Mouse (Mus musculus): ENCODE data around the gene Sars. TPM values are rescaled to one million over a fixed set of nuclear protein-coding genes. Genes with fewer than 3 reads are reported as not detected.

Gene Sars
- polyA plus RNA-seq (2015; fragmentation: Nextera tagmentation; extraction: Ambion mirVana), result 76.3 and 84.8 TPM in 2 replicates

DNA sequence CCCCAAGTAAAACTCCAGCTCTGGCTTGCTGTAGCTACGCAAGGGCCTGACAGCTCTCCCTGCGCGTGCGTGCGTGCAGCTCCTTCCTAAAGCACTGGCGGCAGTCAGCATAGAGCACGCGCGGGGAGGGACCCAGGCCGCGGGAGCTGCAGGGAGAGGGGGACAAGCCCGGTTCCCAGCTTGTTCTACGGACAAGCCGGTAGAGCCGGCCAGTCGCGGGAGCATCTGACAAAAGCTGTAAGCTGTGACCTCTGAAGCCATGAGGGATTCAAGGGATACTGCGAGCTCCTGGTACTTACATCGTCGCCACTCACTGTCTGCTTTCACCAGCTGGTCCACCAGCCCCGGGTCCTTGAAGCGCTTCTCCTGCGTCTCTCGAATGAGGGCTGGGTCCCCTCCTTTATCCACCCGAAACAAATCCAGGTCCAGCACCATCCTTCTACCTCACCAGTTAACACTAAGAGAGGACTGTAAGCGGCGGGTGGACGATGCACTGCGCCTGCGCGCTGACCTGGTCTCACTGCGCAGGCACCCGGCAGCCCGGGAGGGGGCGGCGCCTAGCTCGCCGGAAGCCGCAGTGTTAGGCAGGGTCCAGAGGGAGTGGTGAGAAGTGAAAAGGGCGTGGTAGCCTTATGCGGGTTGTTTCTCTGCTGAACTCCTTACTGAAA, at the start of gene Sars:
Gene Sars, minus strand, starts transcription at position 512 of the 668 bp plus-strand sequence.

DNA sequence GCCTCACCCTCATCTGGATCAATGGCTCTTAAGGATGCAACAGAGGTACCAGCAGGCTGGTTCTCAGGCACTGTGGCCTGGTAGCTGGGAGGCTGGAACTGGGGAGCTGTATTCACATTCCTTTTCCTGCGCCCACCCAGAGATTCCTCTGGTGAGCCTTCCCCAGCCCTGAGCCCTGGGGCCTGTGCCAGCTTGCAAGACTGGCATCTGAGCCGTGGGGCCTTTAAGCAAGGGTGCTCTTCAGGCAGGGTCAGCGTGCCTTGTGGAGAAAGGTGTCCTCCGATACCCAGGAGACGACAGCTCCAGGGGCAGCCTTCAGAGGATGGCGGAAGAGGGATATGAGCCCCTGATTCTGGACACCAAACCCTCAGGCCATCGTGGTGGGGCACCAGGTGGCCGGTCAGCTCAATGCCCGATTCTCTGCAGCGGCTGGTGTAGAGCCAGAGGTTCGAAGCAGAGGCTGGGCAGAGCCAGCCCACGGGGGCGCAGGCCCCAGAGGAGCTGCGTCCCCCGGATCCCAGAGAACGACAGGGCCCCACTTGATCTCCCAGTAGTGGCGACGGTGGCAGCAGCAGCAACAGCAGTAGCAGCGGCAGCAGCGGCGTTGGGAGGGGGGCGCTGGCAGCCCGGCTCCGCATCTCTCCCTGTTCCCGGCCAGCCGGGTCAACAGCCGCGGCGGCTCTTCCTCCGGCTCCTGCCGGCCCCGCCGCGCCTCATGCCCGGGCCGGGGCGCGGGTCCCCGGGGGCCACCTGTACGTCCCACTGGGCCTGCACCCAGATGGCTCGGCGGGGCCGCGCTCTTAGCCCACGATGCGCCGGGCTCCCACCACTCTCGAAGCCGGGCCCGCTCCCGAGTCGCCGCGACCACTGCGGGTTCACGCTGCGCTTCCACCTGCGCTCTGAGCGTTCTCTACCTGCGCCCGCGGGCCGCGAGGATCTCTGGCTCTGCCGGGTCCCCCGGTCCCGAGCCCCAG, 29.9 kb downstream of the Sars start, which contains the start of gene Celsr2:
Gene Celsr2, minus strand, starts transcription at position 696 of the 974 bp plus-strand sequence.

DNA sequence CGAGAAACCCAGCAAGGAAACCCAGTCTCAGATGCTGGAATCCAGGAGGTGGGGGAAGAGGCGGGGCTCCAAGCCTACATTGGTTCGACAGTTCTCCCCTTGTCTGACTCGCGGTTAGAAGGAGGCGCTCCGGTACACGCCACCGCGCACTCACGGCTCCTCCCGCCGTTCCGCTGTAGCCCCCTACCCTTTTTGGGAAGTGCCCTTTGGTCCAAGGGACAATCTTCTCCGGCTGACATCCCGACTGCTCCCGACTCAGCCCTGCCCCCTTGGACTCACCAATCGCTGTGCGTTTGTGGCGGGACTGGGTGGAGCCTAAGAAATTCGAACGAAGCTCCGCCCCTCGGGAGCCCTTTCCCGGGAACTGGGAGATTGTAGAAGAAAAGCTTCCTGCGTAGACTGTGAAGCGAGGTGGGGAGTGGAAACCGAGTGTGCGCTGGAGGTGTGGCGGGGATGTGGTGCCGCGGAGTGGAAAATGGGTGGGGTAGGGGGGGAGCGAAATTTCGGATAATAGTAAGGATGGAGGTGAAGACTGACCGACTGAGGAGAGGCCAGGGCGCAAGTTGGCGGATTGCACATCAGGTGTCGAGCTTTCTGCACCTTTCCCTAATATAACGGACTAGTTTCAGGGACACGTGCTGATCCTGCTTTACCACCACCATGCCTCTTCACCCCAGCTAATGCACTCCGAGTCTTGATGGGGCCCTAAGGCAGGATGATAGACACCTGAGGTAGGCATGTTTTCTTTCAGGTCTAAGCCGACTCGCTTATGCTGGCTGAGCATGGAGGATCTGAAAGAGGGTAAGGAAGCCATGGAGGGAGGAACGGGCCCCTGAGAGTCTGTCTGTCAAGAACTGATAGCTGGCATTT, 61.3 kb downstream of the Sars start, which contains the start of gene Psrc1:
Gene Psrc1, plus strand, starts transcription at position 355 of the 870 bp plus-strand sequence.

Other genes starting within 250 kb of the Sars start
- 3.2 and 4.2 TPM in 2 replicates for gene Cyb561d1, start 244.0 kb downstream of the Sars start, polyA plus RNA-seq (2015; fragmentation: Nextera tagmentation; extraction: Ambion mirVana)
- 3.8 and 4.5 TPM in 2 replicates for gene Atxn7l2, start 234.3 kb downstream of the Sars start, polyA plus RNA-seq (2015; fragmentation: Nextera tagmentation; extraction: Ambion mirVana)
- gene Sypl2, start 218.6 kb downstream of the Sars start, polyA plus RNA-seq (2015; fragmentation: Nextera tagmentation; extraction: Ambion mirVana), result 0.05 TPM in 2 replicates
- 187 and 210 TPM in 2 replicates for gene Psma5, start 188.3 kb downstream of the Sars start, polyA plus RNA-seq (2015; fragmentation: Nextera tagmentation; extraction: Ambion mirVana)
- gene Sort1, start 161.1 kb downstream of the Sars start, polyA plus RNA-seq (2015; fragmentation: Nextera tagmentation; extraction: Ambion mirVana), result 7.2 and 8.6 TPM in 2 replicates
- gene Mybphl, start 80.3 kb downstream of the Sars start, polyA plus RNA-seq (2015; fragmentation: Nextera tagmentation; extraction: Ambion mirVana), result not detected in 2 replicates
- gene Psrc1, start 61.4 kb downstream of the Sars start, polyA plus RNA-seq (2015; fragmentation: Nextera tagmentation; extraction: Ambion mirVana), result 7.8 and 9.2 TPM in 2 replicates
- gene Celsr2, start 29.7 kb downstream of the Sars start, polyA plus RNA-seq (2015; fragmentation: Nextera tagmentation; extraction: Ambion mirVana), result 0.73 and 1.7 TPM in 2 replicates
- gene 1700013F07Rik, start 88.9 kb upstream of the Sars start, polyA plus RNA-seq (2015; fragmentation: Nextera tagmentation; extraction: Ambion mirVana), result not detected in 2 replicates
- gene 5330417C22Rik, start 91.3 kb upstream of the Sars start, polyA plus RNA-seq (2015; fragmentation: Nextera tagmentation; extraction: Ambion mirVana), result 0.19 and 0.35 TPM in 2 replicates
- gene Tmem167b, start 117.3 kb upstream of the Sars start, polyA plus RNA-seq (2015; fragmentation: Nextera tagmentation; extraction: Ambion mirVana), result 32.6 and 37.2 TPM in 2 replicates
- 40.6 and 48.9 TPM in 2 replicates for gene Taf13, start 126.5 kb upstream of the Sars start, polyA plus RNA-seq (2015; fragmentation: Nextera tagmentation; extraction: Ambion mirVana)
- 5.8 and 8.9 TPM in 2 replicates for gene Wdr47, start 146.1 kb upstream of the Sars start, polyA plus RNA-seq (2015; fragmentation: Nextera tagmentation; extraction: Ambion mirVana)
- gene Clcc1, start 208.7 kb upstream of the Sars start, polyA plus RNA-seq (2015; fragmentation: Nextera tagmentation; extraction: Ambion mirVana), result 49.3 and 56.1 TPM in 2 replicates

All from urinary bladder, postnatal 0 days (tissue).